Mouse (Mus musculus) cerebellum, adult 2 months (tissue): Measurements from ENCODE around the gene Crtac1.

Source experiments
- CTCF ChIP-seq: fragments of 200-500 bp; IDR thresholded peaks from 2 replicates; pipeline ENCODE4 v1.5.1; 2011; ENCODE audit warnings: low read depth, mild to moderate bottlenecking, control low read depth, low read length, moderate library complexity, borderline replicate concordance; ENCODE audit not compliant: insufficient read depth
- POLR2A ChIP-seq: fragments of 200-500 bp; IDR thresholded peaks from 2 replicates; pipeline ENCODE4 v1.6.1; 2011; ENCODE audit warnings: low read length, control low read depth, borderline replicate concordance; ENCODE audit not compliant: insufficient read depth

- TF ChIP-seq POLR2A, result no peak
- no peak for TF ChIP-seq CTCF
Measured at GRCm38 (mm10) chr19:42260486-42260885, 171.1 kb downstream of the Crtac1 start.
